Mouse (Mus musculus) hindbrain, embryonic 13.5 days (tissue): ENCODE measurements at regions not wholly inside any gene's neighbourhood (a gene's known extent, or its start where the extent isn't known, plus 50 kb on each side); places are given as distances from the start of the nearest gene placed in this dataset.

ENCODE experiments used
- ATAC-seq: fragments of 200-750 bp; cut with Nextera tagmentation; 2 replicates; pipeline ENCODE4 v1.8.0; 2017; ENCODE audit warnings: moderate TSS enrichment; ENCODE audit not compliant: low FRiP score
- H3K27ac ChIP-seq: fragments of 300-500 bp; sonication (generic); 2 replicates; pipeline ENCODE4 v1.5.1; 2015; ENCODE audit warnings: inconsistent platforms, mild to moderate bottlenecking, moderate library complexity
- H3K27me3 ChIP-seq: fragments of 300-500 bp; sonication (generic); 2 replicates; pipeline ENCODE4 v1.6.1; 2015; ENCODE audit warnings: mild to moderate bottlenecking, inconsistent platforms
- H3K36me3 ChIP-seq: fragments of 300-500 bp; sonication (generic); 2 replicates; pipeline ENCODE4 v1.6.1; 2015; ENCODE audit warnings: mild to moderate bottlenecking, inconsistent platforms
- H3K4me1 ChIP-seq: fragments of 300-500 bp; sonication (generic); replicated peaks from 2 replicates; pipeline ENCODE4 v1.6.1; 2015; ENCODE audit warnings: inconsistent platforms
- H3K4me2 ChIP-seq: fragments of 300-500 bp; sonication (generic); 2 replicates; pipeline ENCODE4 v1.6.1; 2015; ENCODE audit warnings: inconsistent platforms, mild to moderate bottlenecking, moderate library complexity
- H3K4me3 ChIP-seq: fragments of 300-500 bp; sonication (generic); 2 replicates; pipeline ENCODE4 v1.5.1; 2015; ENCODE audit warnings: mild to moderate bottlenecking, inconsistent platforms
- H3K9ac ChIP-seq: fragments of 300-500 bp; sonication (generic); 2 replicates; pipeline ENCODE4 v1.6.1; 2015; ENCODE audit warnings: mild to moderate bottlenecking, inconsistent platforms
- H3K9me3 ChIP-seq: fragments of 300-500 bp; sonication (generic); 2 replicates; pipeline ENCODE4 v1.6.1; 2016; ENCODE audit warnings: inconsistent platforms
- WGBS: fragments of 180-500 bp; shearing (Covaris S2); methylation state at CpG from one replicate; pipeline ENCODE4 v1.1.7; 2015; 5-methylcytosine and 5-hydroxymethylcytosine counted together

GRCm38 (mm10) chr13:101594511-101595175 is 173.4 kb downstream of the Pik3r1 start:
- Histone ChIP-seq H3K9me3 (no peaks in the 10 kb centered on the region), H3K4me2 (no peak overlapping the region), H3K4me3 (no peak overlapping the region), H3K4me1 (peaks cover 15% of the 10 kb centered on the region), H3K27me3 (no peaks in the 10 kb centered on the region), H3K36me3 (no peaks in the 10 kb centered on the region), H3K27ac (no peak overlapping the region), H3K9ac (no peak overlapping the region)
- 68% methylated on average over 11 of the region's 11 CpGs for WGBS
- ATAC-seq: no peak

GRCm38 (mm10) chr13:101592355-101592754 is 175.7 kb downstream of the Pik3r1 start:
- H3K36me3 ChIP-seq: no peaks in the 10 kb centered on the region
- no peak for ATAC-seq
- H3K4me3 ChIP-seq: no peak overlapping the region
- H3K4me2 ChIP-seq: no peak overlapping the region
- no peaks in the 10 kb centered on the region for H3K9me3 ChIP-seq
- H3K27me3 ChIP-seq: no peaks in the 10 kb centered on the region
- no peak overlapping the region for H3K27ac ChIP-seq
- peaks cover 10% of the 10 kb centered on the region for H3K4me1 ChIP-seq
- no peak overlapping the region for H3K9ac ChIP-seq
- 85% methylated on average over 1 of the region's 1 CpGs for WGBS

- Histone ChIP-seq H3K9me3 (no peaks in the 10 kb centered on the region), H3K9ac (no peak overlapping the region), H3K27ac (no peak overlapping the region), H3K4me1 (no peaks in the 10 kb centered on the region), H3K36me3 (no peaks in the 10 kb centered on the region), H3K27me3 (no peaks in the 10 kb centered on the region), H3K4me2 (no peak overlapping the region), H3K4me3 (no peak overlapping the region)
- ATAC-seq: no peak
- WGBS: 85% methylated on average over 8 of the region's 8 CpGs
Observed at GRCm38 (mm10) chr13:101588905-101589304, 179.1 kb downstream of the Pik3r1 start.

- Histone ChIP-seq H3K27me3 (no peaks in the 10 kb centered on the region), H3K4me3 (no peak overlapping the region), H3K9me3 (no peaks in the 10 kb centered on the region), H3K4me2 (no peak overlapping the region), H3K27ac (no peak overlapping the region), H3K36me3 (no peaks in the 10 kb centered on the region), H3K4me1 (no peaks in the 10 kb centered on the region), H3K9ac (no peak overlapping the region)
- ATAC-seq: no peak
- WGBS: 87% methylated on average over 2 of the region's 2 CpGs
Observed at GRCm38 (mm10) chr13:101586787-101587186, 181.2 kb downstream of the Pik3r1 start.

GRCm38 (mm10) chr13:101576481-101576880 is 191.5 kb downstream of the Pik3r1 start:
- 90% methylated on average over 1 of the region's 1 CpGs for WGBS

GRCm38 (mm10) chr13:101572809-101573590 is 195.0 kb downstream of the Pik3r1 start:
- Histone ChIP-seq H3K9ac (no peak overlapping the region), H3K4me2 (no peak overlapping the region), H3K36me3 (no peaks in the 10 kb centered on the region), H3K27ac (no peak overlapping the region), H3K4me3 (no peak overlapping the region), H3K27me3 (no peaks in the 10 kb centered on the region), H3K9me3 (no peaks in the 10 kb centered on the region), H3K4me1 (peaks cover 8% of the 10 kb centered on the region; the same call in 1 of the 2 replicates)
- no peak for ATAC-seq
- 80% methylated on average over 6 of the region's 6 CpGs for WGBS

More at GRCm38 (mm10) chr13:101576481-101576880, 191.5 kb downstream of the Pik3r1 start:
- no peak overlapping the region for H3K9ac ChIP-seq
- H3K4me2 ChIP-seq: no peak overlapping the region
- no peak overlapping the region for H3K4me3 ChIP-seq
- H3K27ac ChIP-seq: no peak overlapping the region
- H3K9me3 ChIP-seq: no peaks in the 10 kb centered on the region
- no peaks in the 10 kb centered on the region for H3K4me1 ChIP-seq
- no peaks in the 10 kb centered on the region for H3K36me3 ChIP-seq
- no peaks in the 10 kb centered on the region for H3K27me3 ChIP-seq
- no peak for ATAC-seq

- Histone ChIP-seq H3K27me3 (no peaks in the 10 kb centered on the region), H3K4me1 (peaks cover 8% of the 10 kb centered on the region; the same call in 1 of the 2 replicates), H3K36me3 (no peaks in the 10 kb centered on the region), H3K9ac (no peak overlapping the region), H3K9me3 (no peaks in the 10 kb centered on the region), H3K4me3 (no peak overlapping the region), H3K27ac (no peak overlapping the region), H3K4me2 (no peak overlapping the region)
- 96% methylated on average over 9 of the region's 9 CpGs for WGBS
- no peak for ATAC-seq
Observed at GRCm38 (mm10) chr13:101572246-101572645, 195.8 kb downstream of the Pik3r1 start.

GRCm38 (mm10) chr13:101570034-101570433 is 198.0 kb downstream of the Pik3r1 start:
- no peaks in the 10 kb centered on the region for H3K9me3 ChIP-seq
- ATAC-seq: no peak
- H3K27me3 ChIP-seq: no peaks in the 10 kb centered on the region
- no peak overlapping the region for H3K4me3 ChIP-seq
- WGBS: 24% methylated on average over 4 of the region's 4 CpGs
- no peak overlapping the region for H3K9ac ChIP-seq
- H3K4me2 ChIP-seq: no peak overlapping the region
- no peaks in the 10 kb centered on the region for H3K36me3 ChIP-seq
- peaks cover 8% of the 10 kb centered on the region; the same call in 1 of the 2 replicates for H3K4me1 ChIP-seq
- no peak overlapping the region for H3K27ac ChIP-seq

GRCm38 (mm10) chr13:101568985-101569631 is 198.9 kb downstream of the Pik3r1 start:
- 62% methylated on average over 6 of the region's 6 CpGs for WGBS
- peak; percentile 59; the same call in 1 of the 2 replicates for ATAC-seq

GRCm38 (mm10) chr13:101565323-101565722 is 202.7 kb downstream of the Pik3r1 start:
- Histone ChIP-seq H3K36me3 (no peaks in the 10 kb centered on the region), H3K4me1 (peaks cover 8% of the 10 kb centered on the region; the same call in 1 of the 2 replicates), H3K9me3 (no peaks in the 10 kb centered on the region), H3K9ac (no peak overlapping the region), H3K27me3 (no peaks in the 10 kb centered on the region), H3K4me2 (no peak overlapping the region), H3K27ac (no peak overlapping the region), H3K4me3 (no peak overlapping the region)
- 79% methylated on average over 1 of the region's 1 CpGs for WGBS
- ATAC-seq: no peak

More at GRCm38 (mm10) chr13:101568985-101569631, 198.9 kb downstream of the Pik3r1 start:
- peaks cover 8% of the 10 kb centered on the region; the same call in 1 of the 2 replicates for H3K4me1 ChIP-seq
- H3K27me3 ChIP-seq: no peaks in the 10 kb centered on the region
- H3K9me3 ChIP-seq: no peaks in the 10 kb centered on the region
- H3K4me2 ChIP-seq: no peak overlapping the region
- H3K36me3 ChIP-seq: no peaks in the 10 kb centered on the region
- no peak overlapping the region for H3K9ac ChIP-seq
- no peak overlapping the region for H3K27ac ChIP-seq
- H3K4me3 ChIP-seq: no peak overlapping the region

GRCm38 (mm10) chr13:101555371-101555874 is 212.6 kb downstream of the Pik3r1 start:
- Histone ChIP-seq H3K9ac (no peak overlapping the region), H3K27me3 (no peaks in the 10 kb centered on the region), H3K27ac (no peak overlapping the region), H3K4me3 (no peak overlapping the region), H3K4me2 (no peak overlapping the region), H3K36me3 (no peaks in the 10 kb centered on the region), H3K9me3 (no peaks in the 10 kb centered on the region), H3K4me1 (no peaks in the 10 kb centered on the region)
- no peak for ATAC-seq
- 92% methylated on average over 3 of the region's 3 CpGs for WGBS

GRCm38 (mm10) chr13:101553131-101553549 is 214.9 kb downstream of the Pik3r1 start:
- no peak for ATAC-seq
- no peak overlapping the region for H3K4me3 ChIP-seq
- 61% methylated on average over 8 of the region's 8 CpGs for WGBS
- no peaks in the 10 kb centered on the region for H3K36me3 ChIP-seq
- H3K9me3 ChIP-seq: no peaks in the 10 kb centered on the region
- H3K4me2 ChIP-seq: no peak overlapping the region
- H3K27me3 ChIP-seq: no peaks in the 10 kb centered on the region
- no peak overlapping the region for H3K9ac ChIP-seq
- no peak overlapping the region for H3K27ac ChIP-seq
- H3K4me1 ChIP-seq: no peaks in the 10 kb centered on the region
